Mouse (Mus musculus): ENCODE results near the gene Adcy7.
A peak's percentile ranks its signal among the peaks of the same experiment; 100 is the strongest.

Adcy7 gene

GRCm38 (mm10) chr8:88272231-88273050 lies at the start of gene Adcy7:
TSS of gene Adcy7 (plus strand) at chr8:88272403.
- peak; percentile 88 for DNase-seq (ENCODE audit: low spot score)

DNA sequence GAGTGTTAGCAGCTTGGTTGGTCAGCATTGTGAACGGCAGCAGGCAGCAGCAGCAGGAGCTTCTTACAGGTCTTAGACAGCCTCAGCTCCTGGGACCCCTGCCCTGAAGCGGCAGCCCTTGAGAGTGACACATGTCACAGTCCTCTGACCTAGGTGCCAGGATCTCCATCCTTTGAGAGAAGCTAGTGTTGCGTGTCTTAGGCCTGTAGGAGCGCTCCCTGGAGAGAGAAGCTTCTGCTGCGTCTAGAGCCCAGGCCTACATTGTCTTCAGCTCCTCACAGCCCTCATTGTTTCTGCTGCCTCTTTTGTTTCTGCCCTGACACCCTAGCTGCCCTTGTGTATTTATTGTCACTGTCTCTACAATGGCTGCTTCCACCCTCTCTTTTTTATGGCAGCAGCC lies 46.8 kb upstream of the Adcy7 start:
- no peak for DNase-seq (ENCODE audit: low spot score)

DNA sequence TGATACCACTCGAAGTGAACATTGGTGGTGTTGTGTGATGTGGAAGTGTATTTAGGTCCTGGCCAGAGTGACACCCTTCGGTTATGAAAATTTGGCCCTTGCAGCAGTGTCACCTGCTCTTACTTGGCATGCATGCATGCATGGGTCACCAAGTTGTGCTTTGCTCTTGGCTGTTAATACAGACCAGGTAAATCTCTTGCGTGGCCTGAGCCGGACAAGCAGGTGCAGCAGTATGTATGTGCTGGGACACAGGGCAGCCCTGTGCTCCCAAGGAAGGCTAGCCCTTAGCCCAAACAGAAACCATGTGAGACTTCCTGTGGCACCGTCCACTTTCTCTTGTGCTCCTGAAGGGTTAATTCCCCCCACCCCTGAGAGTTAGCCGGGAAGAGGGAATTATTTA lies 44.4 kb upstream of the Adcy7 start:
- no peak for DNase-seq (ENCODE audit: low spot score)

- no peak for DNase-seq (ENCODE audit: low spot score)
Measured at GRCm38 (mm10) chr8:88228286-88228685, 43.9 kb upstream of the Adcy7 start.

- no peak for DNase-seq (ENCODE audit: low spot score)
Measured at GRCm38 (mm10) chr8:88228800-88229199, 43.4 kb upstream of the Adcy7 start.

DNA sequence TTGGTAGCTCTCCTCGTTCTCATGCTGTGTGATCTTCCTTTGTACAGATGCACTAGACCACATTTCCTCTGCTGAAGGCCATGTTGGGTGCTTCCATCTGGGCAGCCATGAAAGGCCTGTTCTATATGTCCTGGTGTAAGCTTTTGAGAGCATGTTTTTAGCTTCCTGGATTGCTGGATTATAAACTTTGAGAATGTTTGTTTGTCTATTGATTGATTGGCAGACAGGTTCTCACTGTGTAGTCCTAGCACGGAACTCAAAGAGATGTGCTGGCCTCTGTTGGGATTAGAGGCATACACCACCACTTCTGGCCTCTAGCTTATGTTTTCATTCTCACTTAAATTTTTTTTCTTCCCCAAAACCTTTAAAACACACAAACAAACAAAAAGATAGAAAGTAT lies 35.5 kb upstream of the Adcy7 start:
- no peak for DNase-seq (ENCODE audit: low spot score)

DNA sequence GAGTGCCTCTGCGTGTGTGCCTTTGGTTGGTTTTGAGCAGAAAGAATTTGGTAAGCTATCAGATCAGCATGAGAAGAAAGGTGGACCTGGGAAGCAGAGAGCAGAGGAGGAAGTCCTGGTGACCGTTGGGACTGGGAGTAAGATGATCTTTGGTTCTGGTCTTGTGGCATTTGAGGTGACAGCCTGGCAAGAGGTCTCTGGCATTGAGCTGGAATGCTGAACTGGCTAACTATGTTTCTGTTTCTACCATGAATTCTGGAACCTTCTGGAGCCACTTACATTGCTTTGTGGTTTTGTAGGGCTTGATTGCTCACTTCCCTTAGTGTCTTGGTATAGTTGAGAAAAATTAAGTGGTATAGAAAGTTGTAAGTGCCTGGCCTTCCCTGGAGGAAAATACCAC lies 34.6 kb upstream of the Adcy7 start:
- no peak for DNase-seq (ENCODE audit: low spot score)

DNA sequence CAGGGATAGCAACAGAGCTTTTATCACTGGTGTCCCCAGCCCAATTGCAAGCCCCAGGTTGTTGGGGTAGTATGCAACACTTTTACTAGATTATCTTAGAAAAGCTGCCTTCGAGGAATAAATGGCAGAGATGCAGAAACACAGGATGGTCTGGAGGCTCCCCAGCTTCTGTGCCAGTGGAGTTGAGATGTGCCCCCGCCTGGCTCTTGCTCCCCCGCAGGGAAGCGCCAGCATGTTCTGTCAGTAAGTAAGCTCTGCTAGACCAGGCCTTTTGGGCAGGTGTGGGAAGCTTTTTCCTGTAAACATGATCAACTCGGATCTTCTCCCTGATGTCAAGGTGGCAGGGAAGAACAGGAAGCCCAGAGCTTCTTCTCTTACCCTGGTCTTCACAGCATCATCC lies 32.9 kb upstream of the Adcy7 start:
- no peak for DNase-seq (ENCODE audit: low spot score)

- no peak for DNase-seq (ENCODE audit: low spot score)
Measured at GRCm38 (mm10) chr8:88241871-88242270, 30.3 kb upstream of the Adcy7 start.

DNA sequence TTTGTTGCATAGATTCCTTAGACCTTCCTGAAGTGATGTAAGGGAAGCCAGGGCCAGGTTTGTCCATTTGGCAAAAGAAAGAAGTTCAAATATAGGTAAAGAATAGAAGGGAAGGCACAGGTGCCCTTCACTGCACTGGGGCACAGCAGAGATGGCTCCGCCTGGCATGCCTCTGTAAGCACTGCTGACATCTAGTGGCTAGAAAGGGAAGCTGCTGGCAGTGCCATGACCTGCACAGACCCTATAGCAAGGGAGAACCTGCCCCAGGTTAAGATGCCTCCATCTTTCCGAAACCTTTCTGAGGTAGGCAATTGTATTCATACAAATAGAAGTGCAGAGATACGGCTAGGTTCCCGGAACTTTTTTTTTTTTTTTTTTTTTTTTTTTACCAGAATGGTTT lies 27.9 kb upstream of the Adcy7 start:
- no peak for DNase-seq (ENCODE audit: low spot score)

DNA sequence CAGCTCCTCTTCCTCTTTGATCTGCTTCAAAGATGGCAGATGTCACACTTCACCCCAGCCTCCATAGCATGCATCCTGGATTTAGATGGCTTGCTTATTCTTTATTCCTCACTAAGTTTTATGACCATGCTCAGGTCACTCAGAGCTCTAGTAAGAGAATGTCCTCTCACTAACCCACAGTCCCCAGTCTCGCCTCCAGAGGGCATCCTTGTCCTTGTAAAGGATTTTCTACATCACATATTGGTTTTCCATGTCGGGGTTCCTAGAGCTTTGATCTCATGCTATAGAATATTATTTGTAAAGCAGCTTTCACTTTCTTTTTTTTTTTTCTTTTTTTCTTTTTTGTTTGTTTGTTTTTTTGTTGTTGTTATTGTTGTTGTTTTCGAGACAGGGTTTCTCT lies 19.4 kb upstream of the Adcy7 start:
- DNase-seq (ENCODE audit: low spot score): peak; percentile 83

DNA sequence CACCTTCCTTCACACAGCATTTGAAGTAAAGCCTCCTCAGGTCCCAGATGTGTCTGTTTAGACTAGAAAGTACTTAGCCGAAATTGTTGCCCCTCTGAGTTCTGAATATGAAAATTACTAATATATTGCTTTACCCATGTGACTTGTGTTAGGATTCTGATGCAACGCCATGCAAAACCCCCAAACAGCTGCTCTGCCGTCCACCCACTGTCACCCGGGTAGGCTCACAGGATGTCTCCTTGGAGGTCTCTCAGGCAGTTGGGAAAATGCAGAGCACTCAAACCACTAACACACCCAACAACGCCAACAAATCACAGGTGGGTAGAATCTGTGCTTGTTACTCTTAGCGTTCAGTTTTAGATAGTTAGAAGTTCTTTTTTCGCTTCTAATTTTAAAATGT lies 17.2 kb upstream of the Adcy7 start:
- DNase-seq (ENCODE audit: low spot score): no peak

DNA sequence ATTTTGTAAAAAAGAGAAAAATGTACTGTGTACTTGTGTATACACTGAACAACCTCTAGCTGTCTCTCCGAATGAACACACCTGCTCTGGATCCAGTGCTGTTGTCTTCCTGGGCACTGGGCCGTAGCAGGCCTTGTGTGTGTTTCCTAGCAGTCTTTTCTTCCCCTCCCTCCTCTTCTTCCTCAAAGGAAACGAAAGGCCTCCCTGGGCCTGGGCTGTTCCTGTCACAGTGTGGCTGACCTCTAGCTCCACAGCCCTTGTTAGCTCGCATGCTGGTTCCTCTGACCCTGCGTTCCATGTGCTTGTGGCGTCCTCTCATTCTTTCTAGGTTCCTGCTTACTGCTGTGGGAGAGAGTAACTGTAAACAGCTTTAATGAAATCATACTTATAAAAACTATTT lies 14.2 kb upstream of the Adcy7 start:
- DNase-seq (ENCODE audit: low spot score): no peak

DNA sequence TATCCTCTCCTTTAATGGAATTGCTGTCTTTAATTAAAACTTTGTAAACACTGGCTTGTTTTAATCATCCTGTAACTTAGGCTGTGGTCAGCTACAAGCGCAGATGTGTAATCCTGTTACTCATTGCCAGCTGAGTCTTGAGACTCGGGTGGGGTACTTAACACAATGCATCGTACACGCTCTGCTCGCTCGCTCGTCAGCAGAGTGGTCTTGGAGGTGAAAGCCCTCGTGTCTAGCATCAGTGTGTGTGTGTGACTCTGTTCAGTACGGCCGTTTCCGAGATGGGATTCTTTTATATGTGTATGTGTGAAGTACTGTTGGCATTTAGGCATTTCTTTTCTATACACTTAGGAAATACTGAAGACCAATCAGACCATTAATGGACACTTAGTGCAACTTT lies 13.7 kb upstream of the Adcy7 start:
- DNase-seq (ENCODE audit: low spot score): no peak

- DNase-seq (ENCODE audit: low spot score): no peak
Measured at GRCm38 (mm10) chr8:88260466-88260980, 11.7 kb upstream of the Adcy7 start.

GRCm38 (mm10) chr8:88262831-88263635 lies 9.2 kb upstream of the Adcy7 start:
- DNase-seq (ENCODE audit: low spot score): no peak

DNA sequence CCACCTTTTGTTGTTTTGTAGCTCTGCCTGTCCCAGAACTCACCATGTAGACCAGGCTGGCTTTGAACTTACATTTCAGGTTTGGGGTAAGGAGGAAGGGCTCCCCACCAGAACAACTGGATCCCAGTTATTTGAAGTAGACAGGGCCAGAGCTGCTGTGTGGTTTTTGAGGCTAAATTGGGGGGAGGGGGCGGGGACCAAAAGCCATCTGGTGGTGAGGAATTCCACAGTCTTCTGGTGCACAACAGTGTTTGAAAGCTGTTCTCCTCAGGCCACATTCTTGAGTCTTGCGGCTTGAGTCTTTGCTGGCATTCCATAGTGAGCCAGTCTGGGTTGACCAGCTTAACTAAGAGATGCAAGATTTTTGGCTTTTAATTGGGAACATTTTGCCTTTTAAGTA lies 6.7 kb upstream of the Adcy7 start:
- no peak for DNase-seq (ENCODE audit: low spot score)

- peak; percentile 92 for DNase-seq (ENCODE audit: low spot score)
Measured at GRCm38 (mm10) chr8:88266170-88266800, 5.9 kb upstream of the Adcy7 start.

GRCm38 (mm10) chr8:88266801-88267403 lies 5.3 kb upstream of the Adcy7 start:
- DNase-seq (ENCODE audit: low spot score): no peak

DNA sequence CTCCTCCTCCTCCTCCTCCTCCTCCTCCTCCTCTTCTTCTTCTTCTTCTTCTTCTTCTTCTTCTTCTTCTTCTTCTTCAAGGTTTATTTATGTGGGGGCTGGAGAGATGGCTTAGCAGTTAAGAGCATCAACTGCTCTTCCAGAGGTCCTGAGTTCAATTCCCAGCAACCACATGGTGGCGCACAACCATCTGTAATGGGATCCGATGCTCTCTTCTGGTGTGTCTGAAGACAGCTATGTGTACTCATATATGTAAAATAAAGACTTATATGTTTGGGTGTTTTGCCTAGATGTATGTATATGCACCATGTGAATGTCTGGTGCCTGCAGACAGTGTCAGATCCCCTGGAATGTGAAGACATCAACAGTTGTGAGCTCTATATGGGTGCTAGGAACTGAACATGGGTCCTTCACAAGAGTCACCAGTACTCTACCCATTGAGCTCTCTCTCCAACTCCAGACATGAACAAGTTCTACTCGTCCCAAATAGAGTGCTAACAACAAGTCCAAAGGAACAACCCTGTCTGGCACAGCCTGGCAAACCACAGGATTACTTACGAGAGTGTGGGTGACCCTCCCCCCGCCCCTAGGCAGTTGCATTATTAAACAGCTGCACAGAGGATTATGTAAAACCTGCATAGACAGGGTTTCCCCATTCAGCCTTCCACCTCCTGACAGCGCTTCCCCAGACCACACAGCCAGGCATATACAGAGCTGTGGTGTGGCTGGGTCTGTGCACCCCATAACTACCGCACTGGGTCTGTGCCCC lies 2.9 kb upstream of the Adcy7 start:
- DNase-seq (ENCODE audit: low spot score): no peak

- DNase-seq (ENCODE audit: low spot score): no peak
Measured at GRCm38 (mm10) chr8:88270086-88270485, 2.1 kb upstream of the Adcy7 start.

DNA sequence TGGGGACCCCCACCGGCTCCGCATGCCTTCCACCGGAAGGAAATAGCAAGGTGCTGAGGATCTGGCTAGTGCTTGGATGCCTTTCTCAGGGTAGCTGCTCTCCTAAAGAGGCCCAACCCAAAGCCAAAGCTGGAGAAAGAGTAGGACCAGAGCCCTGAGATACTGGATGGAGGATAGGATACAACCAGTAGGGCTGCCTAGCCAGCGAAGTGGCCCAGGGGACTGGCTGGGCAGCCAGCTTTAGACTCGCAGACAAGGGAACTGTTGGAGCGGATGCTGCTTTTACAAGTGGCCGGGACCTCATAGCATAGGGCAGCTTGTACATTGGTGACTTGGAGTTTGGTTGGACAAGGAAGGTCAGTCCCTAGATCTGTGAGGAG lies 838 bp downstream of the Adcy7 start:
- no peak for DNase-seq (ENCODE audit: low spot score)

All from testis, postnatal 10 days (tissue).